ENCODE assay signal across 9 mouse cellular contexts in the genomic region with DNA sequence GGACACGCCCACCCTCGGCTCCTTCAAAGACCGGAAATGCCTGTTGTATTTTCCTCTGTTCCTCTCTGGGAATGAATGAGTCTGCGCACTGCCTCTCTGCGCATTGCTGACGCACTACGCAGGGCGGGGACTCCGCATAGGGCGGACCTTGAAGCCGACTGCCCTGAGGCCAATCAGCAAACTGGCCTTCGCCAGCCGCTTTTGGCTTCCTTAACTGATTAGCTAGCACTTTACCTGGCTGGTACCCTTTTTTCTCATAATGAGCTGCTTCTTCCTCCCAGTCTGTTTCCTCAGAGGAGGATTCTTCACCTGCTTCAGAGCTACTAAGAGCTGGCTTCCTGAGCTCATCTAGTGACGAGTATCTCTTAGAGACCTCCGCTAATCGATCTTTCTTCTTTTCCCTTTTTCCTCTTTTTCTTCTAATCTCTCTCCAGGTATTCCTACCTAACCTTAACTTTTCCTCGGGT. TPM values are rescaled to one million over a fixed set of nuclear protein-coding genes. Genes with fewer than 3 reads are reported as not detected.
DNase-seq lines count a peak whose midpoint lies in the region.
"Had no signal": no experiment of that assay in that cellular context is flagged by ENCODE, and none has a peak within 500 bp of the region (broad histone marks: within the 10 kb centered on the region; RNA-seq: fewer than 3 reads in every experiment).

No protein-coding gene starts in this region.

- peak; percentile 34 to 42 for DNase-seq in B cell, adult 2 months
- peak; percentile 49 for DNase-seq in cerebellum, adult 8-10 months
- DNase-seq in gastrocnemius, adult 8-10 months (ENCODE audit: low spot score in 2 of 2): peak; percentile 57 to 62
- DNase-seq in kidney, adult 18-20 months: peak; percentile 38
- peak; percentile 28 to 61 for DNase-seq in layer of hippocampus, postnatal 14 days (ENCODE audit: low spot score in 2 of 2)
- DNase-seq in lung, postnatal 14 days: peak; percentile 21
- peak; percentile 11 for DNase-seq in right cerebral cortex, postnatal 36 days (ENCODE audit: low spot score in 2 of 2)
- DNase-seq in thymus, postnatal 36 days: peak; percentile 22 to 24

RNA-seq across cellular contexts. Expression of gene Pramef17, which starts 6.7 kb away (rescaled TPM):
- total RNA-seq in gastrocnemius, adult 8-10 months (2022): not detected
- total RNA-seq in layer of hippocampus, postnatal 14 days (2021): not detected
- total RNA-seq: G1E had no signal

RNA-seq across cellular contexts. Expression of gene Gm13101, which starts 20.8 kb away (rescaled TPM):
- total RNA-seq in gastrocnemius, adult 8-10 months (2022): not detected
- total RNA-seq in layer of hippocampus, postnatal 14 days (2021): not detected
- total RNA-seq: G1E had no signal

RNA-seq across cellular contexts. Expression of gene Pramef25, which starts 36.7 kb away (rescaled TPM):
- not detected for total RNA-seq in gastrocnemius, adult 8-10 months (2022)
- total RNA-seq in layer of hippocampus, postnatal 14 days (2021): not detected
- total RNA-seq: G1E had no signal

Comparison
In these comparisons a context has a peak if more than half of its experiments do, and no peak if none do; other contexts are left out.
1. Peak in every context shown above with its lines: DNase-seq.